Mouse (Mus musculus) left cerebral cortex, postnatal 25 days (tissue): Measurements from ENCODE around the gene Znrf4. TPM values are rescaled to one million over a fixed set of nuclear protein-coding genes. Genes with fewer than 3 reads are reported as not detected.

Experiments used
- DNase-seq, 2 experiments: peaks; one replicate each; pipeline ENCODE4 v3.0.0; 2022; ENCODE audit warnings: low spot score in 2 of 2, mixed read lengths in 1 of 2
- intact Hi-C: fragments of 180-260 bp; cut with DNase I; formaldehyde crosslinking; loops from one replicate; pipeline ENCODE4 v1.15.1; 2025
- total RNA-seq, 2 experiments: library from RNA; stranded (reverse); gene quantifications; 2 replicates each; pipeline ENCODE4 v1.2.3; 2021

The Znrf4 gene
- not detected for total RNA-seq

DNA sequence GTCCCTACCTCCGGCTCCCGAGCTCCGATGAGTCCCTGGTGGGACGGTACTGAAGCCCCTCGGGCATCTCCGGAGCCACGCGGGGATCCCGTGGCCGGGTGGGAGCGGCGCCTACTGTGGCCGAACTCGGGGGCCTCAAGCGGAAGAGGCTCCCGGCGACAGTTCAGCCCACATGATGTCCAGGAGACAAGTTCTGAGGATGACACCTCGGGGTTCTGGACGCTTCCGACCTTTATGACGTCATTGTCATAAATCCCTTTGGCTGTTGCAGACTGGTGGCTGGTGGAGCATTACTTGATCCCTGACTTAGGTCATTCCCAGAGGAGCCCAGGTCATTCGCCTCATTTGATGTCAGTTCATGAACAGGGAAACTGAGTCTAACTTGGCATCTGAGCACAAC, at the start of gene Znrf4:
TSS of gene Znrf4 (minus strand) at position 122 of the 400 bp plus-strand sequence.
- no peak for DNase-seq
- intact Hi-C loops = no loop called here

DNA sequence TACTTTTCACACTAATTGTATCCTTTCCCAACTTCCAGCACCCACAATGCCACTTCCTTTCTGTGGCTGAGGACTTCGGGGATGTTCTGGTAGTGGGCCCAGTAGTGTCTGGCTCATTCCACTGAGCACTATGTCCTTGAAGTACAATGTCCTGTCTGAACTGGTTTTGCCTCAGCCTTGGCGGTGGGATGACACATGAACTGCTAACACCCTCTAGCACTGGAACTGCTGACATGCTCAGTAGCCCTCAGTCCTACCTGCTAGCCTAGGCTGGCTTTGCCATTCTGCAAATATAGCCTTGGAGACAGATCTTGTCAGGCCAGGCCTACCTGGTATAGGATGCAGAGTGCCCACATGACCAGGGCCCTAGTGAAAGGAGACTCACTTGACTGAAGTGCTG, 49.6 kb upstream of the Znrf4 start:
- no peak for DNase-seq

DNA sequence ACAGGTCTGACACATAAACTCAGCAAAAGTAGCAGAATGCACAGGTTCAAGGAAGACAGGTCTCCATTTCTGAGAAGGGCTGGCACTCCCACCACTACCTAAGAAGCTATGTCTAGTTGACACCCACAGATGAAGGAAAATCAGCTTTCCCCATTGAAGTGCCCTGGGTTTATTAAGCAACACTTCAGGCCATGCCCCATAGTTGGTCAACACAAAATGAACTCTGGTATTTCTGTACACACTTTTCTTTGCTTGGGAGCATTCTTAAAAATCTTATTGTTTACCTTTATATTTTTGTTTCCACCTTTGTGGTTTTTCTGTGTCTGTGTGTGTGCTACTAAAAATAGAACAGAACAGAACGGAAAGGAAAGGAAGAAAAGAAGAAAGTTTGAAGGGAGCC, 47.9 kb upstream of the Znrf4 start:
- intact Hi-C loops = no loop called here
- no peak for DNase-seq

More for the DNA sequence above, 49.6 kb upstream of the Znrf4 start:
- intact Hi-C loops = no loop called here

DNA sequence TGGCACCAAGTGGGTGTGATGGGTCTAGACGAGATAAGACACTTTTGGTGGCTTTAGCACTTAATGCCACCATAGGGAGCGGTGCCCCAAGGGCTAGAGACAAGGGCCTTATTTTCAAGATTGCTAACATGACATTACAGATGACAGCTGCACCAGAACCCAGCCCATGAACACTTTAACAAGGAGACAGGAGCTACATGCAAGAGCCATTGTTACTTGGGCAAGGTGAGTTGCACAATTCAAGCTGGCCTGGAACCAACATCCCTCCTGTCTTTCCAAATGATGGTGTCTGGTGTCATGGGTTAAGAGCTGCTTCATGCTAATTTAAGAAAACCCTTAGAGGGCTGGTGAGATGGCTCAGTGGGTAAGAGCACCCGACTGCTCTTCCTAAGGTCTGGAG, 47.2 kb upstream of the Znrf4 start:
- DNase-seq = no peak
- intact Hi-C loops = loop anchor here (2.0 kb wide), 1 partner anchor 203 kb away; no protein-coding TSS in a partner anchor

DNA sequence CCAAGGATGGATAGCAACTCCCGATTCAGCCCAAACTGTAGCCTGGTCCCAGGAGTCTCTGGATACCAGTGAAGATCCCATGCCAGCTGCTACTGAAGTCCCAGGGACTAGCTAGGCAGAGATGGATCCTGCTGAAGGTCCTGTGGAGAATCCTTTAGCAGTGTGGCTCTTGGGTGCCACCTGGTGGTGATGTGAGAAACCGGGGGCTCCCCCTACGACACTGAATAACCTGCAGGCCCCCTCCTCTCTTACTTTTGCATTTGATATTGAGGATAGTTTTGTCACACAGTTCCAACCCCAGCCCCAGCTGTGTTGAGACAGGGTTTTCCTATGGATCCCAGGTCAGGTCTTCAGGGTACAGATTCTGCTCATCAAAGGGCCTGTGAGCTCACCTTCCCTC, 46.2 kb upstream of the Znrf4 start:
- intact Hi-C loops = loop anchor here (2.0 kb wide), 1 partner anchor 202 kb away; no protein-coding TSS in a partner anchor
- peak; percentile 70 to 72 for DNase-seq

DNA sequence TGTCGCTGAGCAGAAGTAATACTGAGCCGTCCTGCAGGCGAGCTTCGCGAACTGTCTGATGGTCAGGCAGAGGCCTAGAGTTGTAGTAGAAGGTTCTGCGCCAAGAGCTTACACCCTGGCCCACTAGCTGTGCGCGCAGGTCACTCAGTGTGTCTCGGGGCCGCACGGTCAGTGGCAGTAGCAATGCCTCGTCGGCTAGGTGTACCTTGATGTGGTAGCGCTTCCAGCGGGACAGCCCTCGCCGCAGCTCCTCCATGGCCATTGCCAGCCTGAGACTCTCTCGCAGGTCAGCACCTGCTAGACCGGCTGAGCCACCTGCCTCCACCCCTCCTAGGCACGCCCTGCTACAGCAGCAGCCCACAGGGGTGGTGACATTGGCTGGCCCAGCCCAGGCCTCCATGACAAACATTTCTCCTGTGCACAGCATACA, 41.9 kb upstream of the Znrf4 start, which contains the start of gene Gm20219:
TSS of gene Gm20219 (minus strand) at position 266 of the 430 bp plus-strand sequence.
- no peak for DNase-seq
- intact Hi-C loops = loop anchor here (5.0 kb wide), 3 partner anchors 77 to 142 kb away; partner anchors contain the start of gene Ptprs

DNA sequence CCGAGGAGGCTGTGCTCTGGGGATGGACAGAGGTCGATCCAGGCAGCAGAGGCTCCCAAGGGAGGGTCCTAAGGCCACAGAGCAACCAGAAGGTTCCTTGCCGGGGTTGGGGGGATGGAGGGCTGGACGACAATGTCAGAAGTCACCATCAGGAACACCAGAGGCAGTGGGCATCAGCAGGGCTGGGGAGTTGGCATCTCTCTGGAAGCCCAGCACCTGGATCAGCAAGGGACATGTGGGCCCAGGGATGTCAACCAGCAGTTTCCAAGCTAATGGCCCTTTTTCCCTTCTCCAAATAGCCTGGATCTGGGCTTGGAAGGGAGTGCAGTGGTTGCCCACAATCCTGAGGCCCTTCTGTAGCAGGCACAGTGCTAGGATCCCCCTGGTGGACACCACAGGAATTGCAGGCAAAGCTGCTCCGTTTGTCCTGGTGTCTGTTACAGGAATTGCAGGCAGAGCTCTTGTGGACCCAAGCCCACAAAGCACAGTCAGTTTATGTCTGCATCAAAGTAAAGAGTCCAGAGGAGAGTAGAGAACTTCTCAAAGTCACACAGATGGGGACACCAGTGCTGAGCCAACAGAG, 40.6 kb upstream of the Znrf4 start:
- DNase-seq = peak; percentile 76 to 82
- intact Hi-C loops = loop anchor here (2.0 to 5.0 kb wide), 5 partner anchors 50 to 192 kb away; partner anchors contain the start of gene Ptprs

DNA sequence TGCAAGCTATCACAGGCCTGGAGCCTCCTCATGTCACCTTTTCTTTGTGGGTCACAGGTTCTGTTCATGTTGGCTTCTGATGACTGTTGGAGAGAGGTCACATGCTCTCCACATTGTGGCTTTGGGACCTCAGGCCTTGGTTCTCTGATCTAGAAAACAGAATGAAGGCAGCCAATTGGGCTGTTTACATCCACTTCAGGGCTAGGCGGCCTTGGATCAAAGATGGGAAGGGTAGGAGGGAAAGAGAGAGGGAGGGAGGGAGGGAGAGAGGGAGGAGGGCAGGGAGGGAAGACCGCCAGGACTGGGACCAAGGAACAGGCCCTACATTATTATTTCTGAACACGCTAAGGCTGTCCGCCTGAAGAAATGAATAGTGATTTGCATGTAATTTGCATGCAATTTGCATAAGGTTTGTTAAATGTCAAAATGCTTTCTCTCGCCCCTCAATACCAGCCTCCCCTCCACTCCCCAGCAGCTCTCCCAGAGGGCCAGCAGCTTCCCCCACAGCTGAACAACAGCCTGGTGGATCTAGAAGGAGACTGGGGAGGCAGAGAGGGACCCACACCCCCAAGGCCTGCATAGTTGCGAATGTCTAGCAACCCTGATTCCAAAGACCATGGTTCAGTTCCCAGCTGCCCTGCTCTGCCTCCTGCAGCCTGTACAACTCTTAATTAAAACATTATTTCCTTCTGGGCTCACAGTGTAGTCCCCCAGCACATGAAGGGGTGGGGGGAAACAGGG, 39.8 kb upstream of the Znrf4 start:
- peak in 1 of 2 experiments; percentile 48 for DNase-seq
- intact Hi-C loops = loop anchor here (2.0 to 5.0 kb wide), 5 partner anchors 49 to 191 kb away; partner anchors contain the start of gene Ptprs

DNA sequence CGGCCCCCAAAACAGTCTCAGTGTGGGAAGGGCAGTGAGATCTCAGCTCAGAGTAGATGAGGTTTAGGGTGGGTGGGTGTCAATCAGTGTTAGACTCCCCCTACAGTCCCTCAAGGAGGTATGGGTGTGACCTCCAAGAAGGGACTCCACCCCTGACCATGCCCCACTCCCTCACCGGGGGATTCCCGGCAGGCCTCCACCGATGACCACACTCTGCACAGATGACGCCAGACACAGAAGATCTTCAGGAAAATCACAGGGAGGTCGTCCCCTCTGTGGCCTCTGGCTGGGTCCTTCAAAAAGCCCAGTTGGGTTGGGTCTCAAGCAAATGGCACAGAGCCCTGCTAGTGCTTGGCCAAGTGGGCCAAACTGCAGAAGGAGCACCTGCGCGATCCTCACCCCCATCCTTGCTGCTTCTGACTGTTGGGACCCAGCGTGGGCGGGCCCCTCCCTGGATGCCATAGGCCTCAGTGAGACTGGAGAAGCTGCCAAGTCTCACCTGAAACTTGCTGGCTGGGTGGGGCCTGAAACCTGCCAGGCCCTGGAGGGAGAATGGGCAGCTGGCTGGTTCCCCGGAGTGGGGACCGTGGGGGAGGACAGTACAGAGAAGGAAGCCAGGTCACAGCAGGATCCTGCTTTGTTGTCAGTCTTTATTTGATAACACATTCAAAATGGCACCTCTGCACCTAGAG, 38.7 kb upstream of the Znrf4 start:
- intact Hi-C loops = loop anchor here (5.0 kb wide), 3 partner anchors 74 to 139 kb away; partner anchors contain the start of gene Ptprs
- DNase-seq = no peak

DNA sequence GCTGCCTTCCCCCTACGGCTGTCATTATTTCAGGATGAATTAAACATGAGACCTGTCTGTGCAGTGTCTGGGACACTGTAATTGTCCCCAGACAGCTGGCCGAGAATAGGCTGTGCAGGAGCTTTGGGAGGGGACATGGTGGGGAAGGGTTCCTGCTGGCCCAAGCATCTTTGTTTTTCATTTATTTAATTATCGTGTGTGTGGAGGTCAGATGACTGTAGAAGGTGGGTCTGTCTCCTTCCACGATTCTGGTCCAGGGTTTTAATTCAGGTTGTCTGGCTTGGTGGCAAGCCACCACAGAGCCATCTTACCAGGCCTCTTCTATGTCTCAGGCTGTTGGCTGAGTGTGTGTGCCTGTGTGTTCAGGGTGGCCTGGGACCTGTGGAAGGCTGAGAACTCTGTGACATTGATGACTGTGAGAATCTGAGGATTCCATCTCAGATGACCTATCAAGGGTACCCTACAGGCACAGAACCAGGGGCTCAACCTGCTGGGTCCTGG, 36.4 kb upstream of the Znrf4 start:
- DNase-seq = peak in 1 of 2 experiments; percentile 0
- intact Hi-C loops = no loop called here

DNA sequence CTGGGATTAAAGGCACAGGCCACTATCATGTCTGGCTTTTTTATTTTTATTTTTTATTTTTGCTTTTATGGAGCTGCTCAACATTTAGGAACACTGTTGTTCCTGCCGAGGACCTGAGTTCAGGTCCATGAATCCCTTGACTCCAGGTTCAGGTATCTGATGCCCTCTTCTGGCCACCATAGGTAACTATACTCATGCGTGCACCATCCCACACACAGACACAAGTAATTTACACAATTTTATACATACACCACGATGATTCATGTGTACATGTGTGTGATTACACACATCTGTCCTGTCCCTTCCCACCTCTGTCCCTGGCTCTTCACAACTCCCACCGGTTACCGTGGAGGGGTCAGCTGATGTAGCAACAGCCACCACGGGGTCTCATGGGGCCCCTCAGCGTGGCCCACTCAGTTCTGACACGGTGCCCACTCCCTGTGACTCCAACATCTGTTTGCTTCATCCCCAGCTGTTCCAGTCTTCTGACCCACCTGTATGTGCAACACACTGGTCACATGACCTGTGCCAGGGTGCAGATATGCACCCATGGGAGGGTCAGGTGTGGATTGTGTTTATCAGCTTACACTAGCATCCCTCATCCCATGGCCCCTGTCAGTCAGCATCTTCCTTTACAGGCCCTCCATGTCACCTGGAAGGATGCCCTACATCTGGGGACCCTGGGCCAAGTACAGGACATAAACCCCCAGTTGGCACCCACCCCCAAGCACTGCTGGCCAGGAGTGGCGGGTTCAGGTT, 35.8 kb upstream of the Znrf4 start:
- peak in 1 of 2 experiments; percentile 1 for DNase-seq
- intact Hi-C loops = no loop called here

DNA sequence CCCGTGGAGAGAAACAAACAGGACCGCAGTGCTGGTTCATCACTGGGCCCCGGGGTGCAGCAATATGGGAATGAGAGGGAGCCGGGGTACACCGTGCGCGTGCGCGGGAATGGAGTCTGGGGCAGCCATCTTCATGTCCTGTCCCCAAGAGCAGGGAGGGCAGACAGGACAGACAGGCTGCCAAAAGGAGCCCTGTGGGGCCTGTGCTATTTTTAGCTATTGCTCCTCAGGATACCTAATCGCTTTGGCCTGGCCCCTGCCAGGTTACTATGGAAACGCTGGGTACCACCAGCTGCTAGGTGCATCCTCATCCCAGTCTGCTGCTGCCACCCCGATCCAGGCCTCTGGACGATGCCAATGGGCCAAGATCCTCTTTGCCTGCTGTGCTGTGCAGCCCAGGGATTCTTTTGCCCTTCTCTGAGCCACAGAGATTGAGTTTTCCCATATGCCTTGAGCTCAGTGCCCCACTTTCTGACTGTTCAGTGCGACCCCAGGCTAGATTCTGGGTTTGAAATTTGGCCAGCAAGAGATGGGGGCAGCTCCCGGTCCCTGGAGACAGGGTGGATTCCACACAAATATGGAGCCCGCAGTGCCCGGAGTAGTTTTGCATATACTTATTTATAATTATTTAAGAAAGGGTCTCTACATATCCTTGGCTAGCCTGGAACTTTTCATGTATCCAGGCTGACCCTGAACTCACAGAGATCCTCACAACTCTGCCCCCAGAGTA, 35.0 kb upstream of the Znrf4 start:
- intact Hi-C loops = no loop called here
- peak in 1 of 2 experiments; percentile 3 for DNase-seq

DNA sequence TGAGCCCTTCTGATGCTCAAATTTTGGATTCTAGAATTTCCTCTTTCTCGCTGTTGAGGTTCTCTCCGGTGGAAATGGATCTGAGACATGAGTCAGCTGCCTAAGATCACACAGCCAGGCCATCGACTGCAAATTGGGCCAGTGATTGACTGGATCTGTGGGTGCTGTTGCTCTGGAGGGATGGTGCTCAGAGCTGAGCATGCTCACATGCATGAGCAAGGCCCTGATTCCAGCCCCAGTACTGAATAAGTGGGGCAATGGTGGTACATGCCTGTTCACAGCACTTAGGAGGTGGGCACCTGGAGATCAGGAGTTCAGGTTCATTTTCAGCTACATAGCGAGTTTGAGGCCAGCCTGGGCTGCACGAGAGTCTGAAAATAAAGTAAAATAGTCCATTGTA, 34.3 kb upstream of the Znrf4 start:
- intact Hi-C loops = no loop called here
- DNase-seq = no peak

DNA sequence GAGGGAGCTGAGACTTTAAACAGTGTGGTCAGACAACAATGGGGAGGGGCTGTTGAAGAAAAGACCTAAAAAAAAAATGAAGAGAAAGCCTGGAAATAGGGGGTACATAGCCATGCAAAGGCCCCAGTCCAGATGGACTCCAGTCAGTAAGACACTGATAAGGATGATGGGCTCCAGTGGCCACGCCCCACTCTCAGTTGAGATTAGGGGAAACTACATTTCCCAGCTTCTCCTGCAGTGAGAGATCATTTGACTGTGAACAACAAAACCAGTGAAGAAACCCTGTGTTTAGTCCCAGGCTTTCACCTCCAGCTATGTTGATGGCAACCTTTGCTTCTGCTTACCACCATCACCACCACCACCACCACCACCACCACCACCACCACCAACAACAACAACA, 33.7 kb upstream of the Znrf4 start:
- no peak for DNase-seq
- intact Hi-C loops = no loop called here

DNA sequence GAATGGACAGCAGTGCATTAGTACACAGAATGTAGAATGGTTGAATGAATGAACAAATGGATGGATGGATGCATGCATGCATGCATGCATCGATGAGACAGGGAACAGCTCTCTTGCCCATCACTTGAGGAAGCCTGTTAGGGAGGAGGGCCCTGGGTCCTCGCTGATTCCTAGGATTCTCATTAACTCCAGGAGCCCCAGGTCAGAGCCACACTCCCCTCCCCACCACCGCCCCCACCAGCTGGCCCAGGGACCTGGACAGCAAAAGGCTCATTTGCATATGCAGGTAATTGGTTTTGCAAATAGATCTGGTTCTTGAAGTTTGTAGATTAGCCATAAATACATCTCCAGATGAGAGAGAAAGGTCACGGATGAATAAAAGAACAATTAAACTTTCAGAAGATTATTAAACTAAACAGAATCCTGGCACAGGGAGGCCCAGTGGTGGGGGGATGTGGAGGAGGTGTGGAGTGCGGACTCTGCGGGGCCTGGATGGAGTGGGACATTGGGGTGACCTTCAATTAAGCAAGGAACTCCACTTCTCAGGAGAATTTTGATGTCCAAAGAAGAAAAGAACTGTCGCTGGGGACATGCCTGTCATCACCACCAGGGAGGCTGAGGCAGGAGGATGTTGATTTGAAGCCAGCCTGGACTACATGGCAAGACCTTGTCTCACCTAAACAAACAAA, 32.6 kb upstream of the Znrf4 start:
- intact Hi-C loops = no loop called here
- no peak for DNase-seq

DNA sequence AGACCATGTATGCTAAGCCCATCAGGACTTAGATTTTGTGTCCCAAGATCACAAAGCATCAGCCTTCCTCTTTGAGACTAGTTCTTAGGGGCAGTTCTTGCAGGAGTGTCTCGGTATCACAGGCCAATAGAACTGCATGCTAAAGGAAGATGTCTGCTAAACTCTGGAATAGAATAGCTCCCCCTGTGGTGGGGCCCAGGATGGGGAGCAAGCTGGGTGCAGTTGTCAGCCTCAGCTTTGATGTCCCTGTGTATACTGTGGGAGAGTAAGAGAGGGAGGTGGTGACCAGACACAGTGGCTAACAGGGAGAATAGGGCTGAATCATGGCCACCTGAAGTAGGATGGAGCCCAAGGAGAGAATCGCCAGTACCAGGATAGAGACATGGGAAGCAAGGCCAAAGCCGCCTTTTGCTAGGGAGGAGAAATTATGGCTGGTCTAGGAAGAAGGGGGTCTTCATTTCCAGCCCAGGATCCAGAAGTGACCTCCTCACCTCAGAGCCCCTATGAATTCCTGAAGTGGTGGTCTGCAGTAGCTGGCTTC, 31.5 kb upstream of the Znrf4 start:
- no peak for DNase-seq
- intact Hi-C loops = no loop called here

DNA sequence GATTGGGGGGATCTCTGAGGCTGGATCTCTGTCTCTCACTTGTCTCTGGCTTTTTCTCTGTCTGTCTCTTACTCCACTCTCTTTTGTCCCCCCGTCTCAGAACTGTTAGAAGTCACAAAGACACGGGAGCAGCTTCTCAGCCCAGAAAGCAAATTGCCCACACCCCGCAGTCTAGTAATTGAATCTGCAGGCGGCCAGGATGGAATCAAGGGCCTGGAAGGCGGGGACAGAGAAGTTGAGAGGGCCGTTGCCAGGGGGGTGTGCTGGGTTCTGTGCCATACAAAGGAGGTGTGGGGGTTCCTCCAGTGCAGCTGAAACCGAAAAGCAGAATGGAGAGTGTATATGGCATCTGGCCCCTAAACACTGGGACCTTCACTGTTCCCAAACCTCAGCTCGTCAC, 30.5 kb upstream of the Znrf4 start:
- DNase-seq = no peak
- intact Hi-C loops = no loop called here

DNA sequence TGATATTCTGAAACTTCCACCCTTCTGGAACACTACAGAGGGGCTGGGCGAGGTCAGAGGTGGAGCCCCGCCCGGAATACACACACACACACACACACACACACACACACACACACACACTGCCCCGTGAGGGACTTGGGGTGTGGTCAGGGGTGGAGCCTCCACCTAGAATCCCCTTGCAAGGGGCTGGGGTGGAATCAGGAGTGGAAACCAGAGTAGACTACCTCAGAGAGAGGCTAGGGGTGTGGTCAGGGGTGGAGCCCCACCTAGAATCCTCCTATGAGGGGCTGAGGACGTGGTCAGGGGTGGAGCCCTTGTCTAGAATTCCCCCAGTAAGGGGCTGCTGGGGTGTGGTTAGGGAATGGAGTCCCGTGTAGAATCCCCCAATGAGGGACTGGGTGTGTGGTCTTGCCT, 28.3 kb upstream of the Znrf4 start:
- intact Hi-C loops = no loop called here
- DNase-seq = no peak
